Mouse (Mus musculus) small intestine, adult 10 weeks (tissue): ENCODE results near the gene Prl3c1. TPM values are rescaled to one million over a fixed set of nuclear protein-coding genes. Genes with fewer than 3 reads are reported as not detected.

ENCODE experiments used
- polyA plus RNA-seq: library from polyadenylated mRNA; stranded (reverse); fragments of 350-450 nt; fragmentation: Illumina TruSeq; extraction: RNeasy Lipid Tissue Mini Kit (QIAGEN cat#74804); gene quantifications from one replicate; pipeline ENCODE4 v1.2.3, GENCODE M21; 2014; ENCODE audit warnings: low replicate concordance

The Prl3c1 gene
- not detected for polyA plus RNA-seq

DNA sequence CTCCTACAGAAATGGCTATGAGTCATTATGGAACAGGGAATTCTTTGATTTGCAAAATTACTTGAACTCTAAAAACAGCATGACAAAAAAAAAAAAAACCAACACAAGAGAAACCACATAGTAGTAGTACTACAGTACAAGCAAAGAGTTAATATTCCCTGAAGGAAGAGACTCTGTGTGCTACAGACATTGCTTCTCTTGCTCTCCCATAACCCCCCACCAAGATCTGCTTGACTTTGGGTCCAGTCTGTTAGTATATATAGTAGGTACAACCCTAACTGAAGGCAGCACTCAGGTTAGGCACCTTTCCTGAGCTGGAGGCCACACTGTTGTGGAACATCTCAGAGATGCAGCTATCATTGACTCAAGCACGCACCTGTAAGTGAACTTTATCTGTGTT lies at the start of gene Prl3c1:
Gene Prl3c1, plus strand, starts transcription at position 301 of the 400 bp plus-strand sequence.

DNA sequence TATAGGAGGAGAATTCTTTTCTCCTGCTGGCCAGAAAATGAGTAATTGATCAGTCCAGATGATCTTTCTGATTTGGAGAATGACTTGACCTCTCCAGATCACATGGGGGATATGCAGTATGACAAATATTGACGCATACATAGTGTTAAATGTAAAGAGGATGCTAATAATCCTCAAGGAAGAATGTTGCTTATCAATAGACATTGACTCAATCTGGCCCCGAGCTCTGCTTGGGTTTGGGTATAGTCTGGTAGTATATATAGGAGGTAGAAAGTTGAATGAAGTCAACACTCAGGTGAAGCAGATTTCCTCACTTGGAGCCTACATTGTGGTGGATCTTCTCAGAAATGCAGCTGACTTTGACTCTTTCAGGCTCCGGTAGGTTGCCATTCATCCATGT lies 40.0 kb upstream of the Prl3c1 start, which contains the start of gene Prl3d3:
Gene Prl3d3, plus strand, starts transcription at position 301 of the 400 bp plus-strand sequence.

DNA sequence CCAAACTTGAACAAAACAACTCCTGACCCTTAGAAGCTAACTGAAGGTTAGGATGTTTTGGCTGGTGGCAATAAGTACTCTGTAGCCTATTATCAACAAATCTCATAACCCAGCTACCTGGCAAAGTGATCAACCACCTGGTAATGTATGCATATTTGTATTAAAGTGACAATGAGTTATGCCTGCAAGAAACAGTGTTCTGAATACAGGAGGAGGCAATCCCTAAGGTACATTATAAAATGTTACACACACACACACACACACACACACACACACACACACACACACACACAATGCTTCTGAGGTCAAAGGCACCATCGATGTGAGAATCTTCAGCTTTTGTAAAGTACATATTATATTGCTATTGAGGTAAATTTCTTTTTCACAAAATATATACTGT lies 45.1 kb downstream of the Prl3c1 start, which contains the start of gene Prl3b1:
Gene Prl3b1, plus strand, starts transcription at position 301 of the 400 bp plus-strand sequence.

Other genes starting within 250 kb of the Prl3c1 start
- not detected for gene Prl, start 139.1 kb upstream of the Prl3c1 start, polyA plus RNA-seq
- gene Prl3d1, start 102.5 kb upstream of the Prl3c1 start, polyA plus RNA-seq: not detected
- not detected for gene Prl3d2, start 75.0 kb upstream of the Prl3c1 start, polyA plus RNA-seq
- not detected for gene Prl3d3, start 39.9 kb upstream of the Prl3c1 start, polyA plus RNA-seq
- not detected for gene Prl3b1, start 45.2 kb downstream of the Prl3c1 start, polyA plus RNA-seq
- not detected for gene Prl3a1, start 62.8 kb downstream of the Prl3c1 start, polyA plus RNA-seq
- not detected for gene Prl6a1, start 116.0 kb downstream of the Prl3c1 start, polyA plus RNA-seq
- not detected for gene Prl8a2, start 149.0 kb downstream of the Prl3c1 start, polyA plus RNA-seq
- not detected for gene Prl2b1, start 194.2 kb downstream of the Prl3c1 start, polyA plus RNA-seq
- not detected for gene Prl8a6, start 242.0 kb downstream of the Prl3c1 start, polyA plus RNA-seq